Mouse (Mus musculus) heart, adult 2 months (tissue): Measurements from ENCODE around the gene Maml2.

Source experiments
- CTCF ChIP-seq: fragments of 200-600 bp; IDR thresholded peaks from 2 replicates; pipeline ENCODE4 v1.8.1; 2022; ENCODE audit warnings: antibody characterized with exemption, mild to moderate bottlenecking, moderate library complexity
- POLR2A ChIP-seq: fragments of 200-500 bp; IDR thresholded peaks from 2 replicates; pipeline ENCODE4 v1.6.1; 2011; ENCODE audit warnings: mild to moderate bottlenecking, low read depth, low read length, control low read depth; ENCODE audit not compliant: insufficient read depth

GRCm38 (mm10) chr9:13572847-13573246 lies 275.1 kb downstream of the Maml2 start:
- TF ChIP-seq CTCF (peak; percentile 27; the same call in 1 of the 2 replicates), POLR2A (no peak)
